Mouse (Mus musculus) liver, adult 2 months (tissue): ENCODE data around the gene Ptprn2. TPM values are rescaled to one million over a fixed set of nuclear protein-coding genes. Genes with fewer than 3 reads are reported as not detected.

Source experiments
- DNase-seq: peaks from one replicate; pipeline ENCODE4 v3.0.0-alpha.2; 2011; ENCODE audit warnings: low read depth, low spot score; ENCODE audit errors: extremely low read depth
- H3K27ac ChIP-seq: fragments of 200-500 bp; replicated peaks from 2 replicates; pipeline ENCODE4 v1.5.1; 2012; ENCODE audit warnings: low read depth, mild to moderate bottlenecking, control low read depth, inconsistent platforms, low read length; ENCODE audit not compliant: insufficient read depth
- H3K27me3 ChIP-seq: fragments of 200-500 bp; 2 replicates; pipeline ENCODE4 v1.6.1; 2012; ENCODE audit warnings: mild to moderate bottlenecking, moderate library complexity, low read length, inconsistent platforms; ENCODE audit not compliant: control insufficient read depth, insufficient read depth
- H3K36me3 ChIP-seq: fragments of 200-500 bp; 2 replicates; pipeline ENCODE4 v1.6.1; 2012; ENCODE audit warnings: low read length, inconsistent platforms; ENCODE audit not compliant: control insufficient read depth, insufficient read depth
- H3K4me1 ChIP-seq: fragments of 200-500 bp; 2 replicates; pipeline ENCODE4 v1.6.1; 2011; ENCODE audit warnings: low read length; ENCODE audit not compliant: control insufficient read depth, insufficient read depth
- H3K4me3 ChIP-seq: fragments of 200-500 bp; 2 replicates; pipeline ENCODE4 v1.5.1; 2011; ENCODE audit warnings: low read depth, mild to moderate bottlenecking, control low read depth, low read length, moderate library complexity; ENCODE audit not compliant: insufficient read depth
- H3K79me2 ChIP-seq: fragments of 200-500 bp; 2 replicates; pipeline ENCODE4 v1.6.1; 2012; ENCODE audit warnings: inconsistent platforms, mild to moderate bottlenecking, low read length, moderate library complexity; ENCODE audit not compliant: control insufficient read depth, insufficient read depth
- H3K9ac ChIP-seq: fragments of 200-500 bp; 2 replicates; pipeline ENCODE4 v1.6.1; 2012; ENCODE audit warnings: low read depth, mild to moderate bottlenecking, control low read depth, inconsistent platforms, low read length
- CTCF ChIP-seq: fragments of 200-500 bp; IDR thresholded peaks from 2 replicates; pipeline ENCODE4 v1.5.1; 2011; ENCODE audit warnings: low read depth, low read length, control low read depth
- POLR2A ChIP-seq: fragments of 200-500 bp; IDR thresholded peaks from 2 replicates; pipeline ENCODE4 v1.6.1; 2011; ENCODE audit warnings: low read length, control low read depth; ENCODE audit not compliant: insufficient read depth; ENCODE audit errors: extremely low read depth
- WGBS: fragments of 180-500 bp; shearing (Covaris S2); methylation state at CpG from one replicate; pipeline ENCODE4 v1.1.7; 2018; 5-methylcytosine and 5-hydroxymethylcytosine counted together
- polyA plus RNA-seq: library from polyadenylated mRNA; depleted of rRNA; stranded (reverse); fragments of >200 nt; gene quantifications from 2 replicates; pipeline ENCODE4 v1.2.3, GENCODE M21; 2012
- total RNA-seq: library from RNA; depleted of rRNA; stranded (reverse); fragments of >200 nt; gene quantifications from 2 replicates; pipeline ENCODE4 v1.2.3, GENCODE M21; 2014

Ptprn2 gene
- total and polyA plus RNA-seq, 2 experiments: 0.06 TPM; not detected in 1

DNA sequence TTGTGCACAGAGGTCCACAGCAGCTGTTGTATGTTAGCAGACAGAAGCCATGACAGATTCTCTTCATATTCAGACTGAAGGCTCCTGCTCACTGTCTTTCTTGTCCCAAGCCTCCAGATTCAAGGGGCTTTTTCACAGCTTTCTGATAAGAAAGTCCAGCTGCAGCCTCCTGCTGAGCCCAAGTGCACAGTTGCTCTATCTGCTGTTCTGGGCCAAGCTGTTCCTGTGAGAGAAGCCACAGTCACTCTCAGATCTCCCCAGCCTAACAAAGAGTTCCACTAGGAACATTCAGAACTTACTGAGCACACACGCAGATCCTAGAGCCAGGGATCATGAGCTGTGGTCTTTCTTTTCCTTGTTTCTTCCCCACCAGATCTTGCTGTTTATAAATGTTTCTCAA is 738.5 kb downstream of the Ptprn2 start:
- no peak for DNase-seq
- H3K4me3 ChIP-seq: no peak overlapping the region
- H3K27ac ChIP-seq: no peak overlapping the region
- H3K4me1 ChIP-seq: no peaks in the 10 kb centered on the region
- no peaks in the 10 kb centered on the region for H3K36me3 ChIP-seq
- H3K27me3 ChIP-seq: no peaks in the 10 kb centered on the region; the same call in 1 of the 2 replicates
- TF ChIP-seq CTCF (no peak), POLR2A (no peak)
- WGBS: 79% methylated on average over 1 of the region's 1 CpGs
- H3K79me2 ChIP-seq: no peaks in the 10 kb centered on the region
- H3K9ac ChIP-seq: no peak overlapping the region

DNA sequence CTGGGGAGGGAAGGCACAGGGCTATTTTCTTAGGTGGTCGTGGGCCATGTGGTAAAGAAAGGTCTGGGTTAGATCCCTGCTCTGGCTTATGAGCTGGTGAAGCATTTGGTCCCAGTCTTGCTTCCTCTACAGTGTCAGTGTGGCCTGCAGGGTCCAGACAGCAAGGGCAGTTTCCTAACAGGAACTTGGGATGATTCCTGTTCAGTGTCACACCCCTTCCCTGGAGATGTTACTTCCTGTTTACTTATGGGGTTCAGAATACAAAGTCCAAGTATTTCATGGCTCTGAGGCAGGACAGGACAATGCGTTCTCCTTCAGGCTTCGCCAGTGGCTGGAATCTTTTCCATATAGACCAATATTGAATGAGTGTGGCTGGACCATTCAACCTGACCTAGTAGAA is 741.7 kb downstream of the Ptprn2 start:
- 36% methylated on average over 3 of the region's 3 CpGs for WGBS
- no peaks in the 10 kb centered on the region for H3K36me3 ChIP-seq
- no peak overlapping the region for H3K9ac ChIP-seq
- H3K27me3 ChIP-seq: no peaks in the 10 kb centered on the region
- H3K4me1 ChIP-seq: no peaks in the 10 kb centered on the region
- peak; percentile 34 for DNase-seq
- no peak for TF ChIP-seq POLR2A
- TF ChIP-seq CTCF: no peak
- no peak overlapping the region for H3K4me3 ChIP-seq
- H3K79me2 ChIP-seq: no peaks in the 10 kb centered on the region
- no peak overlapping the region for H3K27ac ChIP-seq

DNA sequence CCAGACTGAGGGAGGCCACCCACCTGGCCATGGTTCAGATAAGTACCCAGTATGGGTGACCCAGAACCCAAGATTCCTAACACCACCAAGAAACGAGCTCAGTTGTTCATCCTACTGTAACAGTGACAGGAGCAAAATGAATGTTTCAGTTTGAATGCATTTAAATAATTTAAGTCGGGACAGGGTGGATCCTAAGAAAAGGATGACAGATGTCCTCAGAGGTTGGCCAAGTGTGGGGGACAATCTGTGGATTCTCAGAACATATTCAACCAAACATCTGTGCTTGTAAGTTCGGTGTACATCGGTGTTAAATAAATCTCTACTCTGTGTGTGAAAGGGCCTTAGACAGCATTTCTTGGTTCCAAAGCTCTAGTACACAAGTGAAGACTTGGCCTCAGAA is 743.9 kb downstream of the Ptprn2 start:
- Histone ChIP-seq H3K36me3 (no peaks in the 10 kb centered on the region), H3K4me3 (no peak overlapping the region), H3K27me3 (no peaks in the 10 kb centered on the region), H3K9ac (no peak overlapping the region), H3K79me2 (no peaks in the 10 kb centered on the region), H3K27ac (no peak overlapping the region), H3K4me1 (no peaks in the 10 kb centered on the region)
- no peak for TF ChIP-seq CTCF
- TF ChIP-seq POLR2A: no peak
- WGBS: 89% methylated on average over 4 of the region's 4 CpGs
- no peak for DNase-seq

DNA sequence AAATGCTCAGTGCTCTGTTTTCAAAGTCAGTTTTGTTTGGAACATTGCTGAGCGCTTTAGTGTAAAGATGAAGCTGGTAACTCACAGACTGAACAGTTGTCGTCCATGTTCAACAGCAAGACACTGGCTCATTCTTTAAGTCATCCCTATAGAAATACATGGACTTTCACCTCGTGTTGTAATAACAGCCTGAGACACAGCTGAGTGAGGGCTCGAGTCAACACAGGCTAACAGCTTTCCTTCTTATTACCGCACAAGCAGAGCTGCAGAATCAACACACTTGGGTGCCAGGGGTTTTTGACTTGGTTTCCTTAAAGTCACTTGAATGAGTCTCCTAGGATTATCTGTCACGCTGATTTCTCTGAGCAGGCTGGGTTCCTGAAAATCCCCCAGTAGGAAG is 744.8 kb downstream of the Ptprn2 start:
- H3K27me3 ChIP-seq: no peaks in the 10 kb centered on the region
- H3K9ac ChIP-seq: no peak overlapping the region
- TF ChIP-seq POLR2A (no peak), CTCF (no peak)
- no peaks in the 10 kb centered on the region for H3K4me1 ChIP-seq
- no peak overlapping the region for H3K4me3 ChIP-seq
- H3K79me2 ChIP-seq: no peaks in the 10 kb centered on the region
- no peaks in the 10 kb centered on the region for H3K36me3 ChIP-seq
- WGBS: 79% methylated on average over 6 of the region's 6 CpGs
- no peak overlapping the region for H3K27ac ChIP-seq
- DNase-seq: no peak

GRCm38 (mm10) chr12:117231850-117232249 is 746.3 kb downstream of the Ptprn2 start:
- no peaks in the 10 kb centered on the region for H3K4me1 ChIP-seq
- no peak overlapping the region for H3K9ac ChIP-seq
- DNase-seq: no peak
- no peak overlapping the region for H3K27ac ChIP-seq
- no peaks in the 10 kb centered on the region for H3K27me3 ChIP-seq
- no peak overlapping the region for H3K4me3 ChIP-seq
- TF ChIP-seq POLR2A (no peak), CTCF (no peak)
- H3K36me3 ChIP-seq: no peaks in the 10 kb centered on the region
- WGBS: 67% methylated on average over 5 of the region's 5 CpGs
- H3K79me2 ChIP-seq: no peaks in the 10 kb centered on the region

DNA sequence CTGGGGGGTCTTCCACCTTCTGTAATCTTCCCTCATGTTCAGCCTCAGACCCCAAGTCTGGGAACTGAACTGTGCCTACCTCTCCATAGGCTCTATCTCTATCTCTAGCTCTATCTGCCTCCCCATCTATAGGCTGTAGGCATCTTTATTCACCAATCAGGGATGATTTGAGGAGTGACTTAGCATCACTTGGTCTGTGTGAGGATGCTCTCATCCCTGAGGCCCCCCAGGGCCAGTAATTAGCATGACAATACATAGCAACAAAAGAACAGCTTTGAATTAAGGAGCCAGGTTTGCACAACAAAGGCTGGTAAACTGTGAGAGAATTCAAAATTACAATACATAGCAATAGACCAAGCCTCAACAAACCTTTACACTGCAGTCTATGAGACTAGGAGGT is 749.6 kb downstream of the Ptprn2 start:
- Histone ChIP-seq H3K9ac (no peak overlapping the region), H3K27ac (no peak overlapping the region), H3K79me2 (no peaks in the 10 kb centered on the region), H3K4me3 (no peak overlapping the region), H3K27me3 (no peaks in the 10 kb centered on the region), H3K36me3 (no peaks in the 10 kb centered on the region), H3K4me1 (no peaks in the 10 kb centered on the region)
- no peak for TF ChIP-seq CTCF
- TF ChIP-seq POLR2A: no peak
- no peak for DNase-seq
